Mouse (Mus musculus): ENCODE measurements at regions not wholly inside any gene's neighbourhood (a gene's known extent, or its start where the extent isn't known, plus 50 kb on each side); places are given as distances from the start of the nearest gene placed in this dataset.

- no peaks in the 10 kb centered on the region for H3K9me3 ChIP-seq (ENCODE audit: control insufficient read depth, low read length)
- H3K27me3 ChIP-seq (ENCODE audit: control insufficient read depth, insufficient read depth, low read length) = no peaks in the 10 kb centered on the region
- no peaks in the 10 kb centered on the region for H3K4me1 ChIP-seq (ENCODE audit: control insufficient read depth, insufficient read depth, low read length)
- no peak for ATAC-seq (ENCODE audit: low read depth)
- H3K9ac ChIP-seq (replicated peaks; ENCODE audit: low read depth, low read length) = no peak overlapping the region
- no peak overlapping the region for H3K4me3 ChIP-seq (ENCODE audit: low read depth, low read length)
- H3K36me3 ChIP-seq (ENCODE audit: control insufficient read depth, insufficient read depth, low read length) = no peaks in the 10 kb centered on the region
- WGBS = 87% methylated on average over 7 of the region's 7 CpGs
- H3K4me2 ChIP-seq (ENCODE audit: low read depth, low read length) = no peak overlapping the region
- no peak overlapping the region for H3K27ac ChIP-seq (ENCODE audit: low read depth, low read length)
Measured at GRCm38 (mm10) chr7:121329274-121329673, 62.4 kb upstream of the Hs3st2 start.

DNA sequence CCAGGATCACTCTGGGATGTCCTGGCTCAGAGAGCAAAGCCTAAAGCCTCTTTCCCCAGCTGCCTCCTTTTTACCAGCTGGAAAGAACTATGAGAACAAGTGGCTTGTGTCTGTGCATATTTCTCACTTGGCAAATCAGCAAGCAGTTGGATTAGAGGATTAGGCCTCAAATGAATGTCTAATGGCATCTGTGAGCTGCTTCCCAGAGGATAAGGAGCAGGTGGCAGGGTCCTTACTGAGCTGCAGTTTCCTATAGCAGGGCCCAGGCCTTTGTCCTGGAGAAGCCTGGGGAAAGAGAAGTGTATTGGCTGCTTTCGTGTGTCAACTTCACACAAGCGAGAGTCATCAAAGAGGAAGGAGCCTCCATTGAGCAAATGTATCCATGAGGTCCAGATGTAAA lies 59.1 kb upstream of the Hs3st2 start:
- H3K4me3 ChIP-seq (ENCODE audit: low read depth, low read length) = no peak overlapping the region
- H3K4me1 ChIP-seq (ENCODE audit: control insufficient read depth, insufficient read depth, low read length) = no peaks in the 10 kb centered on the region
- no peak for ATAC-seq (ENCODE audit: low read depth)
- H3K36me3 ChIP-seq (ENCODE audit: control insufficient read depth, insufficient read depth, low read length) = no peaks in the 10 kb centered on the region
- H3K9ac ChIP-seq (replicated peaks; ENCODE audit: low read depth, low read length) = no peak overlapping the region
- no peak overlapping the region for H3K4me2 ChIP-seq (ENCODE audit: low read depth, low read length)
- no peaks in the 10 kb centered on the region for H3K9me3 ChIP-seq (ENCODE audit: control insufficient read depth, low read length)
- WGBS = 78% methylated on average over 2 of the region's 2 CpGs
- H3K27me3 ChIP-seq (ENCODE audit: control insufficient read depth, insufficient read depth, low read length) = no peaks in the 10 kb centered on the region
- no peak overlapping the region for H3K27ac ChIP-seq (ENCODE audit: low read depth, low read length)

DNA sequence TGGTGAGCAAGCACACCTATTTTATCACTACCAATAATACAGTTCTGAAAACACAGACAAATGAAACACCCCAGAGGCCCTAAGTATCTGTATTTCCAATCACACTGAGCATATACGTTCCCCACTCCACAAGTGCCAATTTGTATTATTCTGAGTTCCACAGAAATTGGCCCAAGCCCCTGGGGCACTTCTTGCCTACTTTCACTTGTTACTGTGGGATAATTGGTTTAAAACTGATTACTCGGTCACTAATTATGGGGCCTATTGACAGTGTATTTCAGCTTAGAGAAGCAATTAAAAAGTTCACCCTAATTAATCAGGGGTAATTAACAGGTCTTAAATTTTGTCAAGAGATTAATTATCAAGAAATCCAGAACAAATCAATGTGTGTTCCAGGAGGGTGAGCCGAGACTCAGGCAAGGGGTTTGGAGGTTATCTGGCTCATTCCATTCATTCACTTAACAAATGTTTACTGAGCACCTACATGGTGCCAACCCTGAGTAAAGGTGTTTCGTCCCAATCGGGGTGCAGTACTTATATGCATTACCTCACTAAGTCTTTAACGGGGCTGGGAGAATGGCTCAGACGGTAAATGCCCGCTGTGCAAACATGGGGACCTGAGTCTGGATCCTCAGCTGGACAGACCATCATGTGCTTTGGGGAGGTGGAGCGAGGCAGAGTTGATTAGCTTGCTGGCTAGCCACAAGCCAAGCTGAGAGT lies 56.1 kb upstream of the Hs3st2 start:
- Histone ChIP-seq H3K27me3 (ENCODE audit: control insufficient read depth, insufficient read depth, low read length) (no peaks in the 10 kb centered on the region), H3K4me3 (ENCODE audit: low read depth, low read length) (no peak overlapping the region), H3K4me2 (ENCODE audit: low read depth, low read length) (no peak overlapping the region), H3K27ac (ENCODE audit: low read depth, low read length) (no peak overlapping the region), H3K4me1 (ENCODE audit: control insufficient read depth, insufficient read depth, low read length) (no peaks in the 10 kb centered on the region), H3K9me3 (ENCODE audit: control insufficient read depth, low read length) (no peaks in the 10 kb centered on the region), H3K9ac (replicated peaks; ENCODE audit: low read depth, low read length) (no peak overlapping the region), H3K36me3 (ENCODE audit: control insufficient read depth, insufficient read depth, low read length) (no peaks in the 10 kb centered on the region)
- WGBS = 79% methylated on average over 9 of the region's 9 CpGs
- ATAC-seq (ENCODE audit: low read depth) = no peak

- H3K27ac ChIP-seq (ENCODE audit: low read depth, low read length) = no peak overlapping the region
- no peaks in the 10 kb centered on the region for H3K9me3 ChIP-seq (ENCODE audit: control insufficient read depth, low read length)
- WGBS = 56% methylated on average over 3 of the region's 3 CpGs
- H3K27me3 ChIP-seq (ENCODE audit: control insufficient read depth, insufficient read depth, low read length) = no peaks in the 10 kb centered on the region
- ATAC-seq (ENCODE audit: low read depth) = no peak
- no peak overlapping the region for H3K9ac ChIP-seq (replicated peaks; ENCODE audit: low read depth, low read length)
- H3K4me3 ChIP-seq (ENCODE audit: low read depth, low read length) = no peak overlapping the region
- no peak overlapping the region for H3K4me2 ChIP-seq (ENCODE audit: low read depth, low read length)
- H3K4me1 ChIP-seq (ENCODE audit: control insufficient read depth, insufficient read depth, low read length) = no peaks in the 10 kb centered on the region
- no peaks in the 10 kb centered on the region for H3K36me3 ChIP-seq (ENCODE audit: control insufficient read depth, insufficient read depth, low read length)
Measured at GRCm38 (mm10) chr7:121339942-121340341, 51.7 kb upstream of the Hs3st2 start.

All from neural tube, embryonic 14.5 days (tissue).